Mouse (Mus musculus): Measurements from ENCODE around the gene Eid2b. TPM values are rescaled to one million over a fixed set of nuclear protein-coding genes. Genes with fewer than 3 reads are reported as not detected.

Eid2b gene
- total and polyA plus RNA-seq, 3 experiments: 3.2 to 5.3 TPM; not detected in 1

DNA sequence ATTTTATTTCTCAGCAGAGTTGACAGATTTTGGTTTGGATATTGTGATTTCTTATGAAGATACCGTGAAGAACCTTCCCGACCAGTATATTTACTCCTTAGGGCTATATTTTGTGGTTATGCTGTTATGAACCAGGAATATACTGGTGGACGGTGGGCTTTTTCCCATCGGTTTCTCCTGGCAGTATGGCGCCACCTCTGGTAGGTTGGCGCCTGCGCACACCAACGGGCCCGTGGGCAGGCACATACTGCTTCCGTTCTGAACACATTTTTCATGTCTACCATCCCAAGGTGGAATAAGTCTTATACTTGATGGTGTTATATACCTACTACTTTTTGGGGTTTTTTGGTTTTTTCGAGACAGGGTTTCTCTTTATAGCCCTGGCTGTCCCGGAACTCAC lies 8.2 kb upstream of the Eid2b start:
- Histone ChIP-seq H3K36me3 (ENCODE audit: control insufficient read depth in 1 of 2, insufficient read depth in 2 of 2, low read length in 2 of 2) (no peaks in the 10 kb centered on the region), H3K4me1 (ENCODE audit: control insufficient read depth in 1 of 2, insufficient read depth in 2 of 2, low read length in 2 of 2) (no peaks in the 10 kb centered on the region), H3K79me2 (ENCODE audit: control insufficient read depth, insufficient read depth, low read length, poor library complexity) (no peaks in the 10 kb centered on the region), H3K4me3 (ENCODE audit: control insufficient read depth in 1 of 2, insufficient read depth in 1 of 2, low read depth in 2 of 2, low read length in 2 of 2) (no peak overlapping the region), H3K27ac (ENCODE audit: control insufficient read depth, low read depth, low read length) (no peak overlapping the region), H3K9ac (ENCODE audit: control insufficient read depth, low read depth, low read length, poor library complexity, severe bottlenecking) (no peak overlapping the region), H3K27me3 (ENCODE audit: control insufficient read depth in 1 of 2, insufficient read depth in 2 of 2, low read length in 2 of 2) (no peaks in the 10 kb centered on the region), H3K9me3 (replicated peaks; ENCODE audit: insufficient read depth, low read length) (no peaks in the 10 kb centered on the region)
- TF ChIP-seq TAL1 (IDR thresholded peaks at IDR 0.05; ENCODE audit: low read length) (no peak), MAZ (IDR thresholded peaks at IDR 0.05; ENCODE audit: low read depth, low read length) (no peak), CTCF (IDR thresholded peaks at IDR 0.05 in 2 of 3, conservative IDR thresholded peaks at IDR 0.05 in 1 of 3; ENCODE audit: control insufficient read depth in 1 of 3, insufficient read depth in 1 of 3, low read depth in 2 of 3, low read length in 3 of 3, poor library complexity in 1 of 3, severe bottlenecking in 1 of 3) (peak in 1 of 3 experiments; percentile 18; a peak in 1 of 6 replicates), MXI1 (IDR thresholded peaks at IDR 0.05; ENCODE audit: low read depth, low read length) (no peak), CHD1 (IDR thresholded peaks at IDR 0.05; ENCODE audit: low read depth, low read length) (no peak), USF1 (IDR thresholded peaks at IDR 0.05; ENCODE audit: low read depth, low read length) (no peak), ZNF384 (IDR thresholded peaks at IDR 0.05; ENCODE audit: low read depth, low read length) (no peak)
- no peak for DNase-seq (ENCODE audit: low read depth, low spot score)

DNA sequence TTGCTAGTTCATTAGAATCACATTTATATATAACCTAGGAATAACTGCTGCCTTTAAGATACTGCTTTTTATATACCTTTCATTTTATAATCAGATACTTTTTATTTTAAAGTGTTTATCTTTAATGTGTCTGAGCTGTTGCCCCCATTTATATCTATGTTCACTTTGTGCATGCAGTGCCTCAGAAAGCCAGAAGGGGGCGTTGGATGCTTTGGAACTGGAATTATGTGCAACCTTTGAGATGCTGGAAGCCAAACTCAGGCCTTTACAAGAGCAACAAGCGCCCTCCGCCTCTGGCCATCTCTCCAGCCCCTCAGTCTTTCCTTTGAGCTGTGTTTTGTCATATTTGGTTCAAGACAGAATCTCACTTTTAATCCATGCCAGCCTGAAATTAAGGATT lies 5.8 kb upstream of the Eid2b start:
- H3K9me3 ChIP-seq (replicated peaks; ENCODE audit: insufficient read depth, low read length): no peaks in the 10 kb centered on the region

DNA sequence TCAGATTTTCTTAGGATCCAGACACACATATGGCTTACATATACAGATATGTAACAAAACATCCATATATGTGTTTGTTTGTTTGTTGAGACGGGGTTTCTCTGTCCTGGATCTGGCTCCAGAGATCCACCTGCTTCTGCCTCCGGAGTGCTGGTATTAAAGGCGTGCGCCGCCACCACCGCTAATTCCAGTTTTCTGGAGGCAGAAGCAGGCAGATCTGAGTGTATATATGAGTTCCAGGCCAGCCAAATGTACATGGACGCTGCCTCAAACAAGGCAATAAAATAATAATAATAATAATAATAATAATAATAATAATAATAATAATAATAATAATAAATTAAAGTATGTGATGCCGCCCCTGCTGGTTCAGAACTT lies 313 bp upstream of the Eid2b start:
- no peak for DNase-seq (ENCODE audit: low read depth, low spot score)
- no peak overlapping the region for H3K4me3 ChIP-seq (ENCODE audit: control insufficient read depth in 1 of 2, insufficient read depth in 1 of 2, low read depth in 2 of 2, low read length in 2 of 2)
- TF ChIP-seq CTCF (IDR thresholded peaks at IDR 0.05 in 2 of 3, conservative IDR thresholded peaks at IDR 0.05 in 1 of 3; ENCODE audit: control insufficient read depth in 1 of 3, insufficient read depth in 1 of 3, low read depth in 2 of 3, low read length in 3 of 3, poor library complexity in 1 of 3, severe bottlenecking in 1 of 3) (no peak), EP300 (IDR thresholded peaks at IDR 0.05; ENCODE audit: low read depth in 1 of 2, low read length in 2 of 2) (no peak), POLR2AphosphoS5 (IDR thresholded peaks at IDR 0.05; ENCODE audit: borderline replicate concordance, low read depth, low read length) (no peak), SIN3A (IDR thresholded peaks at IDR 0.05; ENCODE audit: low read length) (no peak), ZKSCAN1 (IDR thresholded peaks at IDR 0.05; ENCODE audit: low read depth, low read length) (no peak), USF1 (IDR thresholded peaks at IDR 0.05; ENCODE audit: low read depth, low read length) (no peak), ZNF384 (IDR thresholded peaks at IDR 0.05; ENCODE audit: low read depth, low read length) (no peak), ZC3H11A (IDR thresholded peaks at IDR 0.05; ENCODE audit: low read depth, low read length) (no peak), RAD21 (IDR thresholded peaks at IDR 0.05; ENCODE audit: low read depth, low read length) (no peak), POLR2AphosphoS2 (IDR thresholded peaks at IDR 0.05; ENCODE audit: low read length) (no peak), UBTF (IDR thresholded peaks at IDR 0.05; ENCODE audit: borderline replicate concordance, insufficient read depth, low read depth, low read length) (no peak), NELFE (IDR thresholded peaks at IDR 0.05; ENCODE audit: low read depth, low read length) (no peak)

More for the DNA sequence above, 5.8 kb upstream of the Eid2b start:
- Histone ChIP-seq H3K36me3 (ENCODE audit: control insufficient read depth in 1 of 2, insufficient read depth in 2 of 2, low read length in 2 of 2) (no peaks in the 10 kb centered on the region), H3K27ac (ENCODE audit: control insufficient read depth, low read depth, low read length) (no peak overlapping the region), H3K4me3 (ENCODE audit: control insufficient read depth in 1 of 2, insufficient read depth in 1 of 2, low read depth in 2 of 2, low read length in 2 of 2) (no peak overlapping the region), H3K9ac (ENCODE audit: control insufficient read depth, low read depth, low read length, poor library complexity, severe bottlenecking) (no peak overlapping the region), H3K4me1 (ENCODE audit: control insufficient read depth in 1 of 2, insufficient read depth in 2 of 2, low read length in 2 of 2) (no peaks in the 10 kb centered on the region), H3K27me3 (ENCODE audit: control insufficient read depth in 1 of 2, insufficient read depth in 2 of 2, low read length in 2 of 2) (no peaks in the 10 kb centered on the region), H3K79me2 (ENCODE audit: control insufficient read depth, insufficient read depth, low read length, poor library complexity) (no peaks in the 10 kb centered on the region)
- DNase-seq (ENCODE audit: low read depth, low spot score): no peak
- TF ChIP-seq MXI1 (IDR thresholded peaks at IDR 0.05; ENCODE audit: low read depth, low read length) (no peak), CTCF (IDR thresholded peaks at IDR 0.05 in 2 of 3, conservative IDR thresholded peaks at IDR 0.05 in 1 of 3; ENCODE audit: control insufficient read depth in 1 of 3, insufficient read depth in 1 of 3, low read depth in 2 of 3, low read length in 3 of 3, poor library complexity in 1 of 3, severe bottlenecking in 1 of 3) (peak; percentile 29 to 45 (median 40)), MYC (IDR thresholded peaks at IDR 0.05; ENCODE audit: low read depth, low read length) (no peak), ZKSCAN1 (IDR thresholded peaks at IDR 0.05; ENCODE audit: low read depth, low read length) (no peak), RCOR1 (IDR thresholded peaks at IDR 0.05; ENCODE audit: low read depth, low read length) (no peak), SMC3 (IDR thresholded peaks at IDR 0.05; ENCODE audit: low read depth, low read length) (peak; percentile 21; the same call in 1 of the 2 replicates), NRF1 (IDR thresholded peaks at IDR 0.05; ENCODE audit: insufficient read depth, low read depth, low read length, poor library complexity, severe bottlenecking) (no peak)

More for the DNA sequence above, 313 bp upstream of the Eid2b start:
- H3K4me1 ChIP-seq (ENCODE audit: control insufficient read depth in 1 of 2, insufficient read depth in 2 of 2, low read length in 2 of 2): peaks cover 0 to 7% of the 10 kb centered on the region in 2 experiments; a peak in 3 of 4 replicates
- H3K27ac ChIP-seq (ENCODE audit: control insufficient read depth, low read depth, low read length): no peak overlapping the region
- no peaks in the 10 kb centered on the region for H3K27me3 ChIP-seq (ENCODE audit: control insufficient read depth in 1 of 2, insufficient read depth in 2 of 2, low read length in 2 of 2)
- peaks cover 2% of the 10 kb centered on the region; the same call in 1 of the 2 replicates for H3K79me2 ChIP-seq (ENCODE audit: control insufficient read depth, insufficient read depth, low read length, poor library complexity)
- H3K9me3 ChIP-seq (replicated peaks; ENCODE audit: insufficient read depth, low read length): no peaks in the 10 kb centered on the region
- no peak overlapping the region for H3K9ac ChIP-seq (ENCODE audit: control insufficient read depth, low read depth, low read length, poor library complexity, severe bottlenecking)
- H3K36me3 ChIP-seq (ENCODE audit: control insufficient read depth in 1 of 2, insufficient read depth in 2 of 2, low read length in 2 of 2): peaks cover 0 to 4% of the 10 kb centered on the region in 2 experiments; a peak in 1 of 4 replicates

All from MEL (cell line).